Mouse (Mus musculus) lung, adult 2 months (tissue): ENCODE data around the gene Sfmbt1. TPM values are rescaled to one million over a fixed set of nuclear protein-coding genes. Genes with fewer than 3 reads are reported as not detected.
A peak's percentile ranks its signal among the peaks of the same experiment; 100 is the strongest.

Experiments
- DNase-seq: peaks from one replicate; pipeline ENCODE4 v3.0.0; 2022
- H3K4me1 ChIP-seq: fragments of 200-500 bp; 2 replicates; pipeline ENCODE4 v1.6.1; 2011; ENCODE audit warnings: low read length; ENCODE audit not compliant: control insufficient read depth, insufficient read depth
- H3K4me3 ChIP-seq: fragments of 200-500 bp; replicated peaks from 2 replicates; pipeline ENCODE3; 2011; ENCODE audit warnings: low read depth, mild to moderate bottlenecking, control low read depth, low read length; ENCODE audit errors: extremely low read depth
- CTCF ChIP-seq: fragments of 200-500 bp; IDR thresholded peaks from 2 replicates; pipeline ENCODE4 v1.5.1; 2011; ENCODE audit warnings: mild to moderate bottlenecking, low read length, control low read depth; ENCODE audit not compliant: insufficient read depth
- POLR2A ChIP-seq: fragments of 200-500 bp; IDR thresholded peaks from 2 replicates; pipeline ENCODE4 v1.6.1; 2011; ENCODE audit warnings: low read depth, mild to moderate bottlenecking, control low read depth, low read length, borderline replicate concordance; ENCODE audit errors: extremely low read depth
- WGBS: fragments of 180-500 bp; shearing (Covaris S2); methylation state at CpG from one replicate; pipeline ENCODE4 v1.1.7; 2018; 5-methylcytosine and 5-hydroxymethylcytosine counted together
- polyA plus RNA-seq: library from polyadenylated mRNA; depleted of rRNA; stranded (reverse); fragments of >200 nt; gene quantifications from 2 replicates; pipeline ENCODE4 v1.2.3, GENCODE M21; 2012

Sfmbt1 gene
- polyA plus RNA-seq, 1 experiment = 1.8 TPM

GRCm38 (mm10) chr14:30837416-30837996 lies 122.9 kb downstream of the Sfmbt1 start:
- 71% methylated on average over 14 of the region's 14 CpGs for WGBS
- Histone ChIP-seq H3K4me1 (no peaks in the 10 kb centered on the region), H3K4me3 (no peak overlapping the region)
- no peak for DNase-seq
- TF ChIP-seq CTCF (no peak), POLR2A (no peak)

- TF ChIP-seq POLR2A (no peak), CTCF (no peak)
- H3K4me1 ChIP-seq = no peaks in the 10 kb centered on the region
- no peak overlapping the region for H3K4me3 ChIP-seq
- no peak for DNase-seq
- WGBS = 88% methylated on average over 3 of the region's 3 CpGs
These were observed 129.1 kb downstream of the Sfmbt1 start for GRCm38 (mm10) chr14:30843701-30844100.

GRCm38 (mm10) chr14:30850504-30850903 lies 135.9 kb downstream of the Sfmbt1 start:
- Histone ChIP-seq H3K4me1 (no peaks in the 10 kb centered on the region), H3K4me3 (no peak overlapping the region)
- no peak for TF ChIP-seq CTCF
- TF ChIP-seq POLR2A = no peak
- 97% methylated on average over 5 of the region's 5 CpGs for WGBS
- no peak for DNase-seq

GRCm38 (mm10) chr14:30852325-30852724 lies 137.7 kb downstream of the Sfmbt1 start:
- no peak overlapping the region for H3K4me3 ChIP-seq
- DNase-seq = no peak
- H3K4me1 ChIP-seq = no peaks in the 10 kb centered on the region
- TF ChIP-seq CTCF = no peak
- no peak for TF ChIP-seq POLR2A
- 75% methylated on average over 5 of the region's 5 CpGs for WGBS

- 69% methylated on average over 3 of the region's 3 CpGs for WGBS
- no peak overlapping the region for H3K4me3 ChIP-seq
- no peaks in the 10 kb centered on the region for H3K4me1 ChIP-seq
- DNase-seq = no peak
- TF ChIP-seq POLR2A = no peak
- no peak for TF ChIP-seq CTCF
These were observed 140.7 kb downstream of the Sfmbt1 start for GRCm38 (mm10) chr14:30855316-30855715.

GRCm38 (mm10) chr14:30856885-30857507 lies 142.3 kb downstream of the Sfmbt1 start:
- WGBS = 62% methylated on average over 10 of the region's 10 CpGs
- TF ChIP-seq POLR2A = no peak
- no peak for TF ChIP-seq CTCF
- H3K4me3 ChIP-seq = no peak overlapping the region
- peaks cover 5% of the 10 kb centered on the region; the same call in 1 of the 2 replicates for H3K4me1 ChIP-seq
- DNase-seq = no peak

- 75% methylated on average over 4 of the region's 4 CpGs for WGBS
- Histone ChIP-seq H3K4me1 (peaks cover 8% of the 10 kb centered on the region; the same call in 1 of the 2 replicates), H3K4me3 (no peak overlapping the region)
- no peak for DNase-seq
- TF ChIP-seq POLR2A (no peak), CTCF (peak; percentile 46)
These were observed 143.3 kb downstream of the Sfmbt1 start for GRCm38 (mm10) chr14:30857990-30858389.

GRCm38 (mm10) chr14:30861421-30862125 lies 146.9 kb downstream of the Sfmbt1 start:
- H3K4me3 ChIP-seq = no peak overlapping the region
- WGBS = 31% methylated on average over 16 of the region's 16 CpGs
- TF ChIP-seq CTCF (no peak), POLR2A (no peak)
- peak; percentile 45 for DNase-seq
- peaks cover 8% of the 10 kb centered on the region; the same call in 1 of the 2 replicates for H3K4me1 ChIP-seq

GRCm38 (mm10) chr14:30862368-30862767 lies 147.7 kb downstream of the Sfmbt1 start:
- no peak for TF ChIP-seq CTCF
- no peak for TF ChIP-seq POLR2A
- WGBS = 65% methylated on average over 9 of the region's 9 CpGs
- peaks cover 11% of the 10 kb centered on the region for H3K4me1 ChIP-seq
- H3K4me3 ChIP-seq = no peak overlapping the region
- no peak for DNase-seq

- no peak overlapping the region for H3K4me3 ChIP-seq
- TF ChIP-seq CTCF (peak; percentile 52; the same call in 1 of the 2 replicates), POLR2A (no peak)
- peaks cover 23% of the 10 kb centered on the region for H3K4me1 ChIP-seq
- DNase-seq = no peak
- WGBS = 67% methylated on average over 3 of the region's 3 CpGs
These were observed 150.7 kb downstream of the Sfmbt1 start for GRCm38 (mm10) chr14:30865311-30865710.
